Mouse (Mus musculus) heart, postnatal 25 days (tissue): ENCODE results near the gene Btnl10. TPM values are rescaled to one million over a fixed set of nuclear protein-coding genes. Genes with fewer than 3 reads are reported as not detected.
"Not testable (repeated sequence)": the region's sequence is repeated elsewhere in the genome, so short reads cannot be mapped to it uniquely, and the experiment has no call there.

Source experiments
- DNase-seq: peaks from one replicate; pipeline ENCODE4 v3.0.0; 2022; ENCODE audit warnings: low spot score
- intact Hi-C: fragments of 180-260 bp; cut with DNase I; formaldehyde crosslinking; loops from one replicate; pipeline ENCODE4 v1.15.1; 2025
- total RNA-seq, 2 experiments: library from RNA; stranded (reverse); gene quantifications; 2 replicates each; pipeline ENCODE4 v1.2.3; 2021

Gene Btnl10
- total RNA-seq, 2 experiments from 2014 or later = not detected

GRCm38 (mm10) chr11:58929641-58930040 lies 11.9 kb downstream of the Btnl10 start:
- intact Hi-C loops = loop anchor here (10.0 kb wide), 1 partner anchor 365 kb away; the partner anchor contains the start of gene Wnt3a
- no peak for DNase-seq

GRCm38 (mm10) chr11:58930254-58930653 lies 12.5 kb downstream of the Btnl10 start:
- DNase-seq = no peak
- intact Hi-C loops = loop anchor here (10.0 kb wide), 1 partner anchor 365 kb away; the partner anchor contains the start of gene Wnt3a

GRCm38 (mm10) chr11:58931576-58931975 lies 13.9 kb downstream of the Btnl10 start:
- DNase-seq = no peak
- intact Hi-C loops = loop anchor here (10.0 kb wide), 1 partner anchor 363 kb away; the partner anchor contains the start of gene Wnt3a

- intact Hi-C loops = loop anchor here (2.0 to 10.0 kb wide), 2 partner anchors 19 to 357 kb away; partner anchors contain the start of gene Wnt3a
- DNase-seq = no peak
These were observed 20.2 kb downstream of the Btnl10 start for GRCm38 (mm10) chr11:58937909-58938308.

GRCm38 (mm10) chr11:58938322-58939087 lies 20.8 kb downstream of the Btnl10 start, which contains the start of gene Rnf187:
Gene Rnf187 (minus strand): TSS chr11:58938916.
- intact Hi-C loops = loop anchor here (2.0 to 10.0 kb wide), 2 partner anchors 18 to 356 kb away; partner anchors contain the start of gene Wnt3a
- DNase-seq = peak; percentile 86

- no peak for DNase-seq
- intact Hi-C loops = loop anchor here (2.0 to 10.0 kb wide), 2 partner anchors 18 to 356 kb away; partner anchors contain the start of gene Wnt3a
These were observed 21.4 kb downstream of the Btnl10 start for GRCm38 (mm10) chr11:58939088-58939439.

GRCm38 (mm10) chr11:58944136-58944535 lies 26.4 kb downstream of the Btnl10 start:
- intact Hi-C loops = no loop called here
- DNase-seq = no peak

- intact Hi-C loops = no loop called here
- DNase-seq = no peak
These were observed 29.6 kb downstream of the Btnl10 start for GRCm38 (mm10) chr11:58947306-58947705.

- intact Hi-C loops = no loop called here
- no peak for DNase-seq
These were observed 30.3 kb downstream of the Btnl10 start for GRCm38 (mm10) chr11:58947798-58948528.

GRCm38 (mm10) chr11:58948542-58949479 lies 31.1 kb downstream of the Btnl10 start, which contains the start of gene Hist3h2ba:
Gene Hist3h2ba (plus strand): TSS chr11:58948920.
- intact Hi-C loops = no loop called here
- DNase-seq = no peak

- intact Hi-C loops = no loop called here
- DNase-seq = no peak
These were observed 32.0 kb downstream of the Btnl10 start for GRCm38 (mm10) chr11:58949480-58950431.

GRCm38 (mm10) chr11:58951210-58951609 lies 33.5 kb downstream of the Btnl10 start:
- no peak for DNase-seq
- intact Hi-C loops = no loop called here

- intact Hi-C loops = no loop called here
- DNase-seq = no peak
These were observed 35.9 kb downstream of the Btnl10 start for GRCm38 (mm10) chr11:58953351-58954169.

- intact Hi-C loops, DNase-seq: not testable (repeated sequence)
These were observed 36.4 kb downstream of the Btnl10 start for GRCm38 (mm10) chr11:58954170-58954419.

GRCm38 (mm10) chr11:58954420-58955142 lies 36.9 kb downstream of the Btnl10 start, which contains the start of the genes Hist3h2a and Trim17:
Gene Hist3h2a (plus strand): TSS chr11:58954685.
Gene Trim17 (plus strand): TSS chr11:58954685.
- intact Hi-C loops = no loop called here
- peak; percentile 80 for DNase-seq

- intact Hi-C loops = no loop called here
- DNase-seq = no peak
These were observed 37.6 kb downstream of the Btnl10 start for GRCm38 (mm10) chr11:58955143-58955867.
